Mouse (Mus musculus) ES-Bruce4 (cell line): ENCODE data around the gene Ss18l1.
A peak's percentile ranks its signal among the peaks of the same experiment; 100 is the strongest.

Experiments
- CTCF ChIP-seq: IDR thresholded peaks from one replicate; pipeline ENCODE4 v1.8.1; 2011; ENCODE audit warnings: low read depth, low read length
- POLR2A ChIP-seq: IDR thresholded peaks from one replicate; pipeline ENCODE4 v1.8.1; 2011; ENCODE audit warnings: low read length; ENCODE audit not compliant: insufficient read depth

DNA sequence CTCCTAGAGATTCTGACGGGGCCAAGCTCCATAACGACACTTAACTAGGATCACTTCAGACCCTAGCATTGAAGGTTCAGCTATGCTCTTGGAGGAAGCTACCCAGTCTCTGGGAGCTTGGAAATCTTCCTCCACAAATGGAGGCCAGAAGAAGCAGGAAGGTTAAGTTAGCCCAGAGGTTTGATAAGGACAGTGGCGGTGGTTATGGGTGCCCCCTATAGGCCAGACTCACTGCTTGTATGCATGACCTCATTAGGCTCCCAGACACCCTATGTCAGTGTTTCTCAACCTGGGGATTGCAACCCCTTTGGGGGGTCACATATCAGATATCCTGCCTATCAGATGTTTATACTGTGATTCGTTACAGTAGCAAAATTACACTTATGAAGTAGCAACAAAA is 64.8 kb downstream of the Ss18l1 start:
- no peak for TF ChIP-seq POLR2A
- TF ChIP-seq CTCF: peak; percentile 54
